Mouse (Mus musculus): ENCODE results near the gene Iapp. TPM values are rescaled to one million over a fixed set of nuclear protein-coding genes. Genes with fewer than 3 reads are reported as not detected.

Gene Iapp
- total RNA-seq, 2 experiments from 2014 or later: not detected

Other genes with a start within 250 kb of the Iapp start
- gene Slco1a6, start 89.9 kb upstream of the Iapp start, total RNA-seq (2021): not detected
- gene Slco1a5, start 24.6 kb downstream of the Iapp start, total RNA-seq (2021): not detected
- 1 to 10 TPM; 5.9 to 8.0 TPM for gene Pyroxd1, start 47.2 kb downstream of the Iapp start, total RNA-seq (2021)
- gene Recql, start 88.7 kb downstream of the Iapp start, total RNA-seq (2021): 1 to 10 TPM; 4.1 to 4.7 TPM
- 10 to 100 TPM; 13.0 to 16.5 TPM for gene Golt1b, start 88.8 kb downstream of the Iapp start, total RNA-seq (2021)
- 1 to 10 TPM in 1 of 2 experiments, not detected in 1; 1.0 TPM for gene Spx, start 115.0 kb downstream of the Iapp start, total RNA-seq (2021)
- not detected for gene Gys2, start 174.7 kb downstream of the Iapp start, total RNA-seq (2021)
- gene Ldhb, start 209.5 kb downstream of the Iapp start, total RNA-seq (2021): 100 to 1,000 TPM; 120 to 334 TPM

Measured in gastrocnemius, postnatal 25 days (tissue).